Mouse (Mus musculus) left cerebral cortex, adult 11 months (tissue): Measurements from ENCODE around the gene Pcdh9.
A peak's percentile ranks its signal among the peaks of the same experiment; 100 is the strongest.

Experiments
- DNase-seq: peaks from one replicate; pipeline ENCODE4 v3.0.0; 2022; ENCODE audit warnings: low spot score

Gene Pcdh9

GRCm38 (mm10) chr14:93794530-93794929 is 95.9 kb downstream of the Pcdh9 start:
- DNase-seq = no peak

DNA sequence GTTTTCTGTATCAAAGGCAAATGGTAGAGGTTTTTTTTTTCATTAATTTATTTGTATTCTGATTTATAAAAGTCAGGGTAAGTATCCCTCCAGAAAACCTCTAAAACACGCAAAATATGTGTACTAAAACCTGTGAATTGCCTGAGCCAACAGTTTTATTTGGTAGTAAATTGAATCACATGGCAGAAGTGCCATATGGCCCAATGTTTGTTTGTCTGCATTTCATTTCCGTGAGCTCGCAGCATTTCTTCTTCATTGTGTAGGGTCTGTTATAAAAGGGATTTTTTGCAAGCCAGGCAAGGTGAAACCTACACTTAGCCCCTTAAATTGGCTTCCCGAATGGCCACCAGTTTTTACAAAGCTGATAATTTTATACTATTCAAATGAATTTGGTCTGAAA is 104.2 kb downstream of the Pcdh9 start:
- DNase-seq = no peak

GRCm38 (mm10) chr14:93785031-93785430 is 105.4 kb downstream of the Pcdh9 start:
- DNase-seq = no peak

DNA sequence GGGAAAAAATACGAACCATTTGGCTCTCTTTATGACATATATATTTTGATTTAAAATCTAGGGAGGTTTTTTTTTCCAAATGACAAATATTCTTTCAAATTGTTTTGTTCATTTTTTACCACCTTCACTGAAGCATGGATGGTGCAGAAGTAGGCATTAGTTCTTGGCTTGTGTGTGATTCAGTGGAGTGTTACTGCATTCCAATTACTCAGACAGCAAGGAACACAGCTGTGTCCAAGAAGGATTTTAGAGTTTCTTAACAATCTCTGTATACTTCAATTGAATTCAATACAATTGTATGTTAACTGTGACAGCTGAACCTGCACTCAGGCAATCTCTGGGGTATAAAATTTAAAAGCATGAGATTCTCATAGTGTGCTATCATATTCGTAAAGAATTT is 127.6 kb downstream of the Pcdh9 start:
- no peak for DNase-seq

DNA sequence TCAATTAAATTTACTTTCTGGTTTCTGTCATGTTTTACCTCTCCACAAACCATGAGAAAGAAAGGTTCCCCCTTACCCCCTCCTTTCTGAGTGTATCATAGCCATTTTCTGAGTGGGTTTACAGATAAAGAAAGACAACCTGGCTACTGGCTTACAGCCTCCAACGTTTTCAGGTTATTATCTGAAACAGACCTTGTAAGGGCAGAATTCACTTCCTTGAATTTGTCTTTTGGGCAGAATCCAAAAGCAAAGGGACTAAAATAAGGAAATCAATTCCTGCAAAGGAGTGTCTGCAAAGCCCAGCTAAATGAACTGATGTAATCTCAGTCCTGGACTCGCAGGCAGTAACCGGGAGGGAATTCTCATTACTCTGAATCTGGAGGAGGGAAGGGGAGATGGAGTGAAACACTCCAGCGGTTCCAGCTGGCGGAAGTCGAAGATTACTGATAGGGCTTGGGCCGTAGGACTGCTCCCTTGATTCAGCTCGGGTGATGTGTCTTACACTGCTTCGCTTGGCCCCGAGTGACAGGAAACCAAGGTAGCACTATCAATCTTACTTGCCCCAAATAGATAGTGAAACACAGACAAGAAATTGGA is 156.3 kb downstream of the Pcdh9 start:
- DNase-seq = no peak

DNA sequence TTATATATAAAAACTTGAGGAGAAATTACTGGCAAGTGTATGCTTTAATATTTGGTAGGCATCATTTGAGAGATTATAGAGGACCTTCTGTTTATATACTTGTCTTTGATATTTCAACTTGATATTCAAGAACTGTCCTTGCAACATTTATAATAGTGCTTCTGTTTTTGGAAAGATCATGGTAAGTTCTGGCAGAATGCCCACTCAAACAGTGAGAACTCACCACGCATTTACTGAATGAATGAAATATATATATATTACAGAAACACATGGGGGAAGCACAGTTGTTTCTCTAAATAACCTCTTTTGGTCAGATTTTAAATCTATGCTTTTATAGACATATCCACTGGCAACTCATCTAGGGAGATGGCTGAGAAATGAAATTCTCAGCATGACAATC is 164.7 kb downstream of the Pcdh9 start:
- DNase-seq = no peak

GRCm38 (mm10) chr14:93719208-93719607 is 171.3 kb downstream of the Pcdh9 start:
- no peak for DNase-seq

GRCm38 (mm10) chr14:93713250-93713935 is 177.1 kb downstream of the Pcdh9 start:
- DNase-seq = peak; percentile 46

GRCm38 (mm10) chr14:93708651-93709050 is 181.8 kb downstream of the Pcdh9 start:
- no peak for DNase-seq

- no peak for DNase-seq
These were observed 188.9 kb downstream of the Pcdh9 start for GRCm38 (mm10) chr14:93701385-93702101.

DNA sequence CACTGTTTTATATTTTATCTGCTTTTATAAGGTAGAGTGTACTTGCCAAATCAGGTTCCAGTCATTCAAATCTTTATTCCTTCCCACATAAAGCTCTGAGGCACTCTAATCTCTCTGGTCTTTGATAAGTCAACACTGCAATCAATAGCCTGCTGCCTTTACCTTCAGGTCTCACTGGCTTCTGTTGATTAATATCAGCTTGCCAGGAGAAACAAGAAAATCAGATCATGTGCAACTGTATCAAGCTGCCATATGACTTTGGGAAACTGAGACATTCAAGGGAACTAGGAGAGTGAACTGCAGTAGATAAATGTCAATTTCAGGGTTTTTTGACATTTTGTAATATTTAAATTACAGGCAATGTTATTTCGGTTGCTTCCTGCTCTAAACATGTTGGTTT is 189.6 kb downstream of the Pcdh9 start:
- DNase-seq = no peak

- DNase-seq = no peak
These were observed 205.8 kb downstream of the Pcdh9 start for GRCm38 (mm10) chr14:93684641-93685040.

- DNase-seq = no peak
These were observed 215.0 kb downstream of the Pcdh9 start for GRCm38 (mm10) chr14:93675273-93676068.

DNA sequence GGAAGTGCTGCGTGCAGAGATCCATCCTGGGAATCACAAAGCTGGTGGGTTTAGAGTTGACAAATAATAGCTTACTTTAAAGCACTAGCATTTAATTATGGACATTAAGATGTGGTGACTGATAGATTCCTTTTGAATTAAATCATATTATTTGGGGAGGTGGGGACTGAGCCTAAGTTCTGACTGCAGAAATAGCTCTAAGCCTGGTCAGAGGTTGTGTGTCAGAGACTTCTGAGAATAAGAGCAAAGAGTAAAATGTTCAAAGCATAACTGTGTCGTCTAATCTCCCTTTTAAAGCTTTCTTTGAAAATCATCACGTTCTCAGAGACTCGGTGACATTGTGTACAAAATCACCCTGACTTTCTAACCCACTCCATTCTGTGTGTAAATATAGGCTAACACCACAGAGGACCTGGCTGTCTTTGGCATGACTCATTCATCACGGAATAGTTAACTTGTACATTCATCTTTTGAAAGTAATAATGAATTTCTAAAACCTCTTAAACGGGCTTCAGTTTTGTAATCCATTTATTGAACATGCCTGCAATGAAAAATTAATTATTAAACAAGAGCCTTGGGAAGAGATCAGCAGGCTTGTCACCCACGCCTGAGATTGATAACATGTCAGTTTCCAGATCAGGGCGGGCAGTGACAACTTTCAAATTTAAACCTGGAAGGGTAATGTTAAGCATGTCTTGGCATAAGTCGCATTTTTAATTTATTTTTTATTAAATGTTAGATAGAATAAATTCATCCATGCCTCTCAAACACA is 236.3 kb downstream of the Pcdh9 start:
- DNase-seq = no peak

DNA sequence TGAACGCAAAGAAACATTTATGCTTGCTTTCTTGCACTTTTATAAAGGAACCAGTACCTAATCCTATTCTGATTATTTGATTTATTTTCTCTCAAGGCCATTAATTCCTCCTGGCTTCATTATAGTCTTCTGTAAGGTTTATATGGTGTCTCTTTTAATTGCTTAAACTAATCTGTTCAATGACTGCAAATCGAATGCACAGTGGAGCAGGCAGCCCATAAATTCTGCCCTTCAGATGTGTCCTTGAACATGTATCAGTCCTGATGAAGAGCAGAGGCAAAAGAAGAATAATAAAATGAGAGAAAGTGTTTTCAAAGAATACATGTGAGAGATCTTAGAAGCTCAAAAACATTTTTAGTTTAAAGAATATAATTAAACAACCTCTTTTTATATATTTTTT is 263.2 kb downstream of the Pcdh9 start:
- DNase-seq = no peak

GRCm38 (mm10) chr14:93624144-93624543 is 266.3 kb downstream of the Pcdh9 start:
- no peak for DNase-seq

DNA sequence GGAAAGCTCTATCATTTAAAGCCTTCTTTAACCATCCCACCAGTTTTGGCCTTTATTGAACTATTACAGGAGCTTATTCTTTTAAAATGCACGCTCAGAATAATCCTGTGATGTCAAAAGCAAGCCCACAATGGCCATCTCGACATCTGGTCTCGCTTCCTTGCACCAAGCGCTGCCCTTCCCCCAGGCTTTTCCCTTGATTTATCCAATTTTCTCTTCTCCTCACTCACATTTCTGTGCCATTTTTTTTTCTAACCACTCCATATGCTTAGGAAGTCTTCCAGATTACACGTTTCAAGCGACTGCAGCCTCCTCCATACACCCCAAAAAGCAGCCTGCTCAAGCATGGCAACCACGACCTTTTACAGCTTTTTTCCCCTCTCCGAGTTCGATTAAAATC is 269.3 kb downstream of the Pcdh9 start:
- DNase-seq = peak; percentile 21

GRCm38 (mm10) chr14:93607546-93607945 is 282.9 kb downstream of the Pcdh9 start:
- DNase-seq = peak; percentile 30

GRCm38 (mm10) chr14:93599997-93600396 is 290.5 kb downstream of the Pcdh9 start:
- no peak for DNase-seq

GRCm38 (mm10) chr14:93585432-93586024 is 305.0 kb downstream of the Pcdh9 start:
- DNase-seq = no peak

GRCm38 (mm10) chr14:93564361-93564760 is 326.1 kb downstream of the Pcdh9 start:
- no peak for DNase-seq
